Mouse (Mus musculus): ENCODE results near the gene Otos.

DNA sequence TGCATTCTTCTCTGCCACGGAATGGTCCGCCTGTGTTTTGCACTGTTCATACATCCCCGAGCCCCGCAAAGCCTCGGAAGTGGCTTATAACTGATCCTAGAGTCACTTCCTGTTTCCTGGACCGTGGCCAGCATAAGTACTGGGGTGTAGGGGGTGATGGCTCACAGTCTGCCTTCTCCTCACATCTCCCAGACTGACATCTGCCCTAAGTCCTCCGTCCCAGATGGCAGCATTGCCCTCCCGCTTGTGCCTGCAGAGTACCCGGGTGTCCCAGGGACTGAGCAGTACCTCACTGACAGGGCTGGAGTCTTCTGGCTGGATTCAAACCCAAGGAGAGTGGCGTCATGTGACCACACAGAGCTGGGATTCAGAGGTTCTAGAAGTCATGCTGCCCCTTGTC, 444 bp downstream of the Otos start:
- no peak for TF ChIP-seq MAFK (IDR thresholded peaks at IDR 0.05; ENCODE audit: insufficient read depth, low read depth, low read length)
- no peak for TF ChIP-seq CHD2 (IDR thresholded peaks at IDR 0.05; ENCODE audit: low read depth, low read length)
- no peak for TF ChIP-seq ZNF384 (IDR thresholded peaks at IDR 0.05; ENCODE audit: low read depth, low read length)
